Mouse (Mus musculus): Measurements from ENCODE around the gene Rmi2.
"Not testable (repeated sequence)": the region's sequence is repeated elsewhere in the genome, so short reads cannot be mapped to it uniquely, and the experiment has no call there.

The Rmi2 gene

GRCm38 (mm10) chr16:10834911-10835587 is at the start of gene Rmi2:
Gene Rmi2, plus strand, starts transcription at chr16:10835059.
- peak; percentile 81 to 83 for DNase-seq

- peak; percentile 94 for DNase-seq
These were observed 49.3 kb upstream of the Rmi2 start, which contains the start of gene Socs1 for GRCm38 (mm10) chr16:10785371-10786231. Gene Socs1, minus strand, starts transcription at chr16:10785536.

- DNase-seq = peak; percentile 75 to 88
These were observed 48.6 kb upstream of the Rmi2 start for GRCm38 (mm10) chr16:10786288-10786687.

GRCm38 (mm10) chr16:10786782-10787547 is 47.9 kb upstream of the Rmi2 start:
- no peak for DNase-seq

GRCm38 (mm10) chr16:10787548-10788058 is 47.3 kb upstream of the Rmi2 start:
- DNase-seq = no peak

GRCm38 (mm10) chr16:10788271-10788670 is 46.6 kb upstream of the Rmi2 start, which contains the start of gene Tnp2:
Gene Tnp2, minus strand, starts transcription at chr16:10788660.
- DNase-seq = peak in 1 of 2 experiments; percentile 72

GRCm38 (mm10) chr16:10788866-10789265 is 46.0 kb upstream of the Rmi2 start:
- no peak for DNase-seq

GRCm38 (mm10) chr16:10790702-10791101 is 44.2 kb upstream of the Rmi2 start, which contains the start of gene Prm3:
Gene Prm3, minus strand, starts transcription at chr16:10790914.
- DNase-seq = no peak

- DNase-seq = no peak
These were observed 38.8 kb upstream of the Rmi2 start, which contains the start of gene Prm2 for GRCm38 (mm10) chr16:10796034-10796433. Gene Prm2, minus strand, starts transcription at chr16:10796134.

GRCm38 (mm10) chr16:10802420-10802819 is 32.4 kb upstream of the Rmi2 start:
- not testable (repeated sequence) for DNase-seq

- peak; percentile 69 to 80 for DNase-seq
These were observed 28.9 kb upstream of the Rmi2 start, which contains the start of gene Prm1 for GRCm38 (mm10) chr16:10805789-10806527. Gene Prm1, minus strand, starts transcription at chr16:10805839.

GRCm38 (mm10) chr16:10810376-10810775 is 24.5 kb upstream of the Rmi2 start:
- no peak for DNase-seq

GRCm38 (mm10) chr16:10812865-10813371 is 21.9 kb upstream of the Rmi2 start, which contains the start of gene Gm11172:
Gene Gm11172, plus strand, starts transcription at chr16:10812915.
- DNase-seq = no peak

- DNase-seq = no peak
These were observed 21.1 kb upstream of the Rmi2 start for GRCm38 (mm10) chr16:10813726-10814125.

GRCm38 (mm10) chr16:10814864-10815263 is 20.0 kb upstream of the Rmi2 start:
- DNase-seq = no peak

GRCm38 (mm10) chr16:10818579-10819135 is 16.2 kb upstream of the Rmi2 start:
- no peak for DNase-seq

- DNase-seq = no peak
These were observed 14.9 kb upstream of the Rmi2 start for GRCm38 (mm10) chr16:10819966-10820365.

GRCm38 (mm10) chr16:10821387-10821786 is 13.5 kb upstream of the Rmi2 start:
- no peak for DNase-seq

GRCm38 (mm10) chr16:10824536-10824935 is 10.3 kb upstream of the Rmi2 start:
- no peak for DNase-seq

GRCm38 (mm10) chr16:10825840-10826239 is 9.0 kb upstream of the Rmi2 start:
- no peak for DNase-seq

GRCm38 (mm10) chr16:10827269-10827668 is 7.6 kb upstream of the Rmi2 start:
- peak in 1 of 2 experiments; percentile 46 for DNase-seq
